Mouse (Mus musculus) embryo, embryonic 10.5 days (tissue): Measurements from ENCODE around the gene Clip1.
"Not testable (repeated sequence)": the region's sequence is repeated elsewhere in the genome, so short reads cannot be mapped to it uniquely, and the experiment has no call there.

Experiments used
- DNase-seq: peaks from one replicate; pipeline ENCODE4 v3.0.0-alpha.2; 2015; ENCODE audit warnings: low spot score

The Clip1 gene

GRCm38 (mm10) chr5:123684221-123685144, at the start of gene Clip1:
Clip1 (minus strand) TSS chr5:123684618.
- DNase-seq: peak; percentile 71

DNA sequence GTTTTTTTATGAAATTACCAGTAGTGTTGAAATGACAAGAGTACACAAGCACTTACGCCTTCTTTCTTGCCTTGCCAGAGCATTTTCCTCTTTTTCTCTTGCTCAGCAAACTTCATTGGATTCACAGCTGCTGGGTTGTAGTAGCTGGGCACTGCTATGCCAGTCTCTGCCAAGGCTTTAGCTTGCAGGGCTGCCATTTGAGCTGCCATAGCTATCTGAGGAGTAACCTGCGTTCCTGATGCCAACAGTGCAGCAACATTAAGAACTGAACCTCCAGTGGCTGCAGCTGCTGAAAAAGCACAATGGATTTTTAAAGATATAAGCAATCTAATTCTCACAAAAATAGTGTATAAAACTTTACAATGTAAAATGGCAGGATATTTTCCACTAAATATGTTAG, 46.6 kb upstream of the Clip1 start:
- DNase-seq: no peak

- DNase-seq: not testable (repeated sequence)
These were observed 39.4 kb upstream of the Clip1 start for GRCm38 (mm10) chr5:123723816-123724215.

- DNase-seq: peak; percentile 100
These were observed 36.2 kb upstream of the Clip1 start, which contains the start of gene Zcchc8 for GRCm38 (mm10) chr5:123720328-123721311. Zcchc8 (minus strand) TSS chr5:123721100.

- no peak for DNase-seq
These were observed 30.2 kb upstream of the Clip1 start for GRCm38 (mm10) chr5:123714622-123715021.

- no peak for DNase-seq
These were observed 29.4 kb upstream of the Clip1 start for GRCm38 (mm10) chr5:123713782-123714181.

DNA sequence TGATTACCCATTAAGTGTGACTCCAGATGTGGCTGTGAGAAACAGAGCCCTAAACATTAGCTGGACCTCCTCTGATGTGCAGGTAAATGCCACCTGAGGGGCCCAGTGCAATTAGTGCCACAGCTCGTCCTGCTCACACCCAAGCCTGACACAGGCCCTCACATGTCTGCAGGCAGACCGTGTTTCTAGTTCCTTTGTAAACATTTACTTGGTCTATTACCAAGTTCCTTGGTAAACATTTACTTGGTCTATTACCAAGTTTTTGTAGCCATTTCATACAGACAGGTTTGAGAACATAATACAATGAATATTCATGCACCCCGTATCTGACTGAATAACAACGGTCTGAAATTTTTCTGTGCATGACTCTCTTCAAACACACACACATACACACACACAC, 25.2 kb upstream of the Clip1 start:
- no peak for DNase-seq

DNA sequence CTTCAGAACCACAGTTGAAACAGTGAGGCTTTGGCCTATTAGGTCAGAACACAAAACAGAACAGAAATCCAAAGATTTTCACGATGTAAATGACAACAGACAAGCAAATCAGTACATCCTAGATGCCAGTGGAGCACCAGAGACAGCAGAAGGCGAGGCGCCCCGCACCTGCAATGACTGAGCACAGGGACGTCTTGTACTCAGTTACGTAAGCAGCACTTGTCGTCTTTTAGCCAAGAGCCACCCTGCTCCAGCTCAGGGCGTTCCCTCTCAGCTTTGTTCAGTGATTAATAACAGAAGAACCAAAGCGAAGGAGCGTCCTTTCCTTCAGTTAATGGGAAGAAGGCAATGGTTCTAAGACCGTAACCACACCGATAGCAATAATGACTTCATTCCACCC, 24.2 kb upstream of the Clip1 start:
- DNase-seq: no peak

GRCm38 (mm10) chr5:123700625-123701024, 16.2 kb upstream of the Clip1 start:
- no peak for DNase-seq

GRCm38 (mm10) chr5:123699198-123699597, 14.8 kb upstream of the Clip1 start:
- DNase-seq: peak; percentile 90

DNA sequence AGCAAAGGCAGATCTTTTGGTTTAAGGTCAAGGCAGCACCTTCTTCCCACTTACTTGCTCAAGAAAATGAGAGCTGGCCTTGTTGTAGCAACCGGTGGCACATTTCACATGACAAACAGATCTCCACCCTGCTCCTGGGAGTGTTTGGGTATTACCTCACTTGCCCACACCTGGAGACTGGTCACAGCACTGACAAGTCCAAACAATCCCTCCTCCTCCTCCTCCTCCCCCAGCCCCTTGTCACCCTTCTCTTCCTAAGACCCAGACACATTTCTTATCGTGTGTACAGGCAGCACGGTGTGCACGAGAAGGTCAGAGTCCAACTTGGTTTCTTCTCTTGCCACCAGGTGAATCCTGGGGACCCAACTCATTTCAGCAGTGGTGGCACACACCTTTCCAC, 12.5 kb upstream of the Clip1 start:
- DNase-seq: no peak

- DNase-seq: no peak
These were observed 11.8 kb upstream of the Clip1 start for GRCm38 (mm10) chr5:123696244-123696643.

GRCm38 (mm10) chr5:123694468-123694867, 10.1 kb upstream of the Clip1 start:
- no peak for DNase-seq

- peak; percentile 61 for DNase-seq
These were observed 819 bp downstream of the Clip1 start for GRCm38 (mm10) chr5:123683377-123684220.

GRCm38 (mm10) chr5:123683043-123683376, 1.4 kb downstream of the Clip1 start:
- peak; percentile 69 for DNase-seq

DNA sequence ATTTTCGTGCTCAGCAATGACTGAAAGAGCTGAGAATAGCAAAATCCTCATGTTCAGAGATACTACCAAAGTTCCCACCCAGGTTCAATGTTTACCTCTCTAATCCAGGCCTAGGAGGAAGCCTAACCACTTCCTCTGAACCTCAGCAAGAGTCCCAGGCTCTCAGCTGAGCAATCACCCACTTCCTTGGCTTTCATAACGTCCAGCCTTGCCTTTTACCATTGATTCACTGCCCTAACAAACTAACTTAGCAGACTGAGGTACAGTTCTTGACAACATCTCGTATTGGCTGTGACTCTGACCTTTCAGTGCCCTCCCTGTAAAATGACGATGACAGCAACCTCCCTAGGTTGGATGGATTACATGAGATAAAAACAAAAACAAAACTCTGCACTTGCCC, 2.0 kb downstream of the Clip1 start:
- no peak for DNase-seq

GRCm38 (mm10) chr5:123679546-123680263, 4.7 kb downstream of the Clip1 start:
- DNase-seq: no peak

- no peak for DNase-seq
These were observed 5.3 kb downstream of the Clip1 start for GRCm38 (mm10) chr5:123679106-123679505.

DNA sequence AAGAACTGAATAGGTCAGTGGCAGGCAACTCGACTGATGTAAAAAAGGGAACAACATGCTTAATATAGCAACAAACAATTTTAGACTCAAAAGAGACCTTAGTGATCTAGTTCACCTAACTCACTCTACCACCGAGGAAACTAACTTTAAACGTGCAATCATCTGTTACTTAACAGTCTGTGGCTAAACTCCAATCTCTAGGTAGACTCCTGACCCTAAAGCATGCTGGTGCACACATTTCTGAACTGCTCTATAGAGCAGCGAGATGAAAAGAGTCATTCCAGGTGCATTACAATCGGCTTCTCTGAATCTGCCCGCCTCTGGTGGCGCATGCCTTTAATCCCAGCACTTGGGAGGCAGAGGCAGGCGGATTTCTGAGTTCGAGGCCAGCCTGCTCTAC, 8.7 kb downstream of the Clip1 start:
- DNase-seq: no peak

DNA sequence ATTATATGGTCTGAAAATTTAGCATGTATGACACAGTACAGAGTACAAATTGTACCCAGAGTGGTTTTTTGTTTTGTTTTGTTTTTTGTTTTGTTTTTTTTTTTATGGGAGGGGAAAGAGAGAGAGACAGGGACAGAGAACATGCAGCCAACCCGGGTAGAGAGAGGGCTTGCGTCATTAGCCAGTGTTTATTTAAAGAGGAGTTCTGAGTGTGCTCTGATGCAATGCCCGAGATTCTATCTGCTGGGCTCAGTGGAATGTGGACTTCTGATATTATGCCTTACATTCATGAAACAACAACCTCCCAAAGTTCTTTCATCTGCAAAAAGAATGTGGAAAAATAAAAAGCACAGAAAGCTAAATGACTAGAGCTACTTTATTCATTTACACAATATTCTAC, 9.2 kb downstream of the Clip1 start:
- no peak for DNase-seq

DNA sequence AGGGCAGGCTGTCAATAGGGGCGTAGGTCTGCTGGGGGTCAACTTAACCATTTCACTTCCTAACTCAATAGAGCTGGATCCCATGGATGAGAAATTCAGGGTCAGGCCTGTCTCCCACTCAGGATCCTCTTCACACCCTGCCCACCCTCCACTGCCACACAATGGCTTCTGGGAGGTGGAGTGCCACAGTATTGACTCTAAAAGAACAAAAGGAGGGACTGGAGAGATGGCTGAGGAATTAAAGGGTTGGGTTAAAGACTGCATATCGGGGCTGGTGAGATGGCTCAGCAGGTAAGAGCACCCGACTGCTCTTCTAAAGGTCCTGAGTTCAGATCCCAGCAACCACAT, 13.0 kb downstream of the Clip1 start:
- no peak for DNase-seq
